Mouse (Mus musculus): Measurements from ENCODE around the gene Meis3.

Gene Meis3

GRCm38 (mm10) chr7:16161302-16161701, 13.6 kb upstream of the Meis3 start:
- DNase-seq = no peak

- no peak for DNase-seq
These were observed 12.9 kb upstream of the Meis3 start for GRCm38 (mm10) chr7:16162036-16162435.

- no peak for DNase-seq
These were observed 2.7 kb upstream of the Meis3 start for GRCm38 (mm10) chr7:16172141-16172581.

- DNase-seq = no peak
These were observed 2.2 kb upstream of the Meis3 start for GRCm38 (mm10) chr7:16172586-16173140.

- no peak for DNase-seq
These were observed 1.7 kb upstream of the Meis3 start for GRCm38 (mm10) chr7:16173146-16173545.

- no peak for DNase-seq
These were observed 647 bp downstream of the Meis3 start for GRCm38 (mm10) chr7:16175542-16175931.

GRCm38 (mm10) chr7:16178114-16178513, 3.2 kb downstream of the Meis3 start:
- no peak for DNase-seq

- peak; percentile 72 for DNase-seq
These were observed 8.8 kb downstream of the Meis3 start for GRCm38 (mm10) chr7:16183663-16184062.

GRCm38 (mm10) chr7:16187494-16187893, 12.6 kb downstream of the Meis3 start:
- DNase-seq = no peak

GRCm38 (mm10) chr7:16192315-16192714, 17.4 kb downstream of the Meis3 start:
- DNase-seq = peak; percentile 83

GRCm38 (mm10) chr7:16193702-16194101, 18.8 kb downstream of the Meis3 start:
- DNase-seq = no peak

GRCm38 (mm10) chr7:16196616-16197015, 21.7 kb downstream of the Meis3 start:
- no peak for DNase-seq

GRCm38 (mm10) chr7:16197166-16197565, 22.3 kb downstream of the Meis3 start:
- no peak for DNase-seq

GRCm38 (mm10) chr7:16198540-16198939, 23.6 kb downstream of the Meis3 start:
- DNase-seq = no peak

GRCm38 (mm10) chr7:16201136-16201535, 26.2 kb downstream of the Meis3 start:
- DNase-seq = no peak

GRCm38 (mm10) chr7:16202756-16203504, 28.0 kb downstream of the Meis3 start:
- DNase-seq = peak; percentile 77

GRCm38 (mm10) chr7:16203505-16203903, 28.6 kb downstream of the Meis3 start:
- DNase-seq = peak; percentile 38

GRCm38 (mm10) chr7:16204791-16205190, 29.9 kb downstream of the Meis3 start:
- DNase-seq = no peak

- no peak for DNase-seq
These were observed 32.2 kb downstream of the Meis3 start for GRCm38 (mm10) chr7:16207076-16207475.

GRCm38 (mm10) chr7:16207496-16207895, 32.6 kb downstream of the Meis3 start:
- DNase-seq = no peak

GRCm38 (mm10) chr7:16208781-16209665, 34.1 kb downstream of the Meis3 start:
- DNase-seq = no peak

- DNase-seq = no peak
These were observed 36.0 kb downstream of the Meis3 start for GRCm38 (mm10) chr7:16210862-16211365.

GRCm38 (mm10) chr7:16213196-16213595, 38.3 kb downstream of the Meis3 start:
- no peak for DNase-seq
